Comparison of ENCODE assay signal across 8 mouse cellular contexts in genomic region chr2:164497691-164498268, GRCm38 (mm10). TPM values are rescaled to one million over a fixed set of nuclear protein-coding genes. Genes with fewer than 3 reads are reported as not detected.
DNase-seq lines count a peak whose midpoint lies in the region; ATAC-seq and TF ChIP-seq lines count a peak whose summit lies in the region.

No protein-coding gene starts in this region.

- no peaks in the 10 kb centered on the region for H3K9me3 ChIP-seq in limb, embryonic 11.5 days (ENCODE audit: control insufficient read depth, low read length)

- peak overlapping the region; percentile 98 for H3K4me3 ChIP-seq in testis, adult 2 months (ENCODE audit: control insufficient read depth, low read depth, low read length)
- H3K4me3 ChIP-seq in limb, embryonic 11.5 days (ENCODE audit: low read depth, low read length) = peak overlapping the region; percentile 89

- WGBS in limb, embryonic 11.5 days = 5% methylated on average over 21 of the region's 21 CpGs

- H3K4me1 ChIP-seq in testis, adult 2 months (ENCODE audit: control insufficient read depth, insufficient read depth, low read length) = peaks cover 6% of the 10 kb centered on the region
- peaks cover 6% of the 10 kb centered on the region for H3K4me1 ChIP-seq in limb, embryonic 11.5 days (ENCODE audit: control insufficient read depth, insufficient read depth, low read length)

- no peak for ATAC-seq in limb, embryonic 11.5 days (ENCODE audit: insufficient number of reproducible peaks, low FRiP score, low TSS enrichment, low read depth)

- H3K9ac ChIP-seq in limb, embryonic 11.5 days (ENCODE audit: low read length) = peak overlapping the region; percentile 76

- H3K27ac ChIP-seq in testis, adult 2 months (ENCODE audit: control insufficient read depth, insufficient read depth, low read depth, low read length) = peak overlapping the region; percentile 60
- no peak overlapping the region; the same call in 1 of the 2 replicates for H3K27ac ChIP-seq in limb, embryonic 11.5 days (replicated peaks; ENCODE audit: low read depth, low read length)

- no peak for TF ChIP-seq CTCF in testis, adult 2 months (IDR thresholded peaks at IDR 0.05; ENCODE audit: control insufficient read depth, insufficient read depth, insufficient replicate concordance, low read depth, low read length)

- peak overlapping the region; percentile 92 for H3K4me2 ChIP-seq in limb, embryonic 11.5 days (ENCODE audit: low read depth, severe bottlenecking)

- H3K27me3 ChIP-seq in testis, adult 2 months (ENCODE audit: control insufficient read depth, insufficient read depth, low read length) = no peaks in the 10 kb centered on the region
- H3K27me3 ChIP-seq in limb, embryonic 11.5 days (ENCODE audit: control insufficient read depth, insufficient read depth, low read length) = no peaks in the 10 kb centered on the region
- H3K27me3 ChIP-seq in splenic B cell, adult 2 months (ENCODE audit: control insufficient read depth, insufficient read depth, low read length, poor library complexity, severe bottlenecking) = no peaks in the 10 kb centered on the region

- peak; percentile 46 for DNase-seq in cerebellum, adult 11-12 months
- no peak for DNase-seq in cerebellum, postnatal 4 days (ENCODE audit: low spot score in 2 of 2)
- no peak for DNase-seq in testis, postnatal 10 days (ENCODE audit: low spot score)
- DNase-seq in limb, embryonic 11.5 days (ENCODE audit: low spot score) = no peak
- DNase-seq in splenic B cell, adult 2 months (ENCODE audit: low read depth, low spot score) = peak; percentile 3
- DNase-seq in retina, embryonic 14.5 days (ENCODE audit: low spot score) = no peak
- no peak for DNase-seq in gastrocnemius, postnatal 10 days

- peaks cover 5% of the 10 kb centered on the region for H3K36me3 ChIP-seq in testis, adult 2 months (ENCODE audit: control insufficient read depth, insufficient read depth, low read length)
- H3K36me3 ChIP-seq in limb, embryonic 11.5 days (ENCODE audit: control insufficient read depth, insufficient read depth, low read length) = peaks cover 10% of the 10 kb centered on the region; the same call in 1 of the 2 replicates
- H3K36me3 ChIP-seq in splenic B cell, adult 2 months (ENCODE audit: control insufficient read depth, insufficient read depth, low read length, poor library complexity, severe bottlenecking) = peaks cover 7% of the 10 kb centered on the region

- no peak for TF ChIP-seq POLR2A in testis, adult 2 months (IDR thresholded peaks at IDR 0.05; ENCODE audit: control insufficient read depth, low read depth, low read length)

RNA-seq across cellular contexts. Expression of gene Pigt, which starts 0.5 kb away (rescaled TPM):
- 77.6 and 85.6 TPM in 2 replicates for polyA plus RNA-seq in testis, adult 2 months (2012; rRNA removed)
- 40.4 and 42.2 TPM in 2 replicates for polyA plus RNA-seq in limb, embryonic 11.5 days (2014; fragmentation: Nextera tagmentation; extraction: Ambion mirVana)
- 10 to 100 TPM; 44.3 to 51.3 TPM for total RNA-seq in gastrocnemius, postnatal 10 days (2021)

RNA-seq across cellular contexts. Expression of gene Dbndd2, which starts 11.9 kb away (rescaled TPM):
- polyA plus RNA-seq in testis, adult 2 months (2012; rRNA removed) = 16.5 and 17.0 TPM in 2 replicates
- 0.38 and 1.3 TPM in 2 replicates for polyA plus RNA-seq in limb, embryonic 11.5 days (2014; fragmentation: Nextera tagmentation; extraction: Ambion mirVana)
- 10 to 100 TPM; 13.0 to 17.7 TPM for total RNA-seq in gastrocnemius, postnatal 10 days (2021)

RNA-seq across cellular contexts. Expression of gene Trp53tg5, which starts 24.3 kb away (rescaled TPM):
- 97.8 and 104 TPM in 2 replicates for polyA plus RNA-seq in testis, adult 2 months (2012; rRNA removed)
- polyA plus RNA-seq in limb, embryonic 11.5 days (2014; fragmentation: Nextera tagmentation; extraction: Ambion mirVana) = not detected in 2 replicates
- not detected for total RNA-seq in gastrocnemius, postnatal 10 days (2021)

RNA-seq across cellular contexts. Expression of gene Gm20458, which starts 37.0 kb away (rescaled TPM):
- polyA plus RNA-seq in testis, adult 2 months (2012; rRNA removed) = 5.0 and 5.6 TPM in 2 replicates
- 2.8 and 3.6 TPM in 2 replicates for polyA plus RNA-seq in limb, embryonic 11.5 days (2014; fragmentation: Nextera tagmentation; extraction: Ambion mirVana)
- total RNA-seq in gastrocnemius, postnatal 10 days (2021) = 1 to 10 TPM in 1 of 2 experiments, not detected in 1; 3.3 TPM

RNA-seq across cellular contexts. Expression of gene Sys1, which starts 41.0 kb away (rescaled TPM):
- polyA plus RNA-seq in testis, adult 2 months (2012; rRNA removed) = 26.1 and 26.4 TPM in 2 replicates
- polyA plus RNA-seq in limb, embryonic 11.5 days (2014; fragmentation: Nextera tagmentation; extraction: Ambion mirVana) = 52.6 and 53.6 TPM in 2 replicates
- total RNA-seq in gastrocnemius, postnatal 10 days (2021) = 10 to 100 TPM; 16.8 to 18.4 TPM

Comparison
In these comparisons a context has a peak if more than half of its experiments do, and no peak if none do; other contexts are left out.
1. DNase-seq: peak in cerebellum, adult 11-12 months (single experiment) and splenic B cell, adult 2 months (single experiment); none in cerebellum, postnatal 4 days (0 of 2), testis, postnatal 10 days (single experiment), limb, embryonic 11.5 days (single experiment), retina, embryonic 14.5 days (single experiment) and gastrocnemius, postnatal 10 days (single experiment).
2. RNA of gene Trp53tg5, which starts 24.3 kb away (polyA plus RNA-seq): 97.8 to 104 TPM in testis, adult 2 months; not detected in limb, embryonic 11.5 days; every median in the first group is over 10 times any median in the second.